Mouse (Mus musculus): ENCODE measurements around the gene Rasgef1b. TPM values are rescaled to one million over a fixed set of nuclear protein-coding genes. Genes with fewer than 3 reads are reported as not detected.

The Rasgef1b gene
- polyA plus RNA-seq, 1 experiment from 2014 or later, result 31.1 TPM

DNA sequence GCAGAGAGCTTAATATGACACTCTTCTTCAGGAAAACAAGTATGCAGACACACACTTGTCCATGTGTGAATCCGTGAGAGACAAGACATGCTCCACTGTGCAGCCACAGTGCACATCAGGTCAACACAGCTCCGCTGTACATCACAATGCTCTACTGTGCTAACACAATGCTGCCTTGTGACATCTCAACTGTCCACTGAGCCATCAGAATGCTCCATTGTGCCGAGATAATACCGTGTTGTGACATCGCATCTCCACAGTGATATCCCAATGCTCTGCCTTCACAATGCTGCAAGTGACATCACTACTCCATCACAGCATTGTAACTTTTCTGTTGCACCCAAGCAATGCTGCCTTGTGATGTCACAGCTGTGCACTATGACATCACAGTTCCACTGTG lies 334.3 kb downstream of the Rasgef1b start:
- H3K27me3 ChIP-seq (ENCODE audit: control insufficient read depth, insufficient read depth, low read length), result no peaks in the 10 kb centered on the region
- no peak overlapping the region for H3K27ac ChIP-seq (ENCODE audit: low read length)
- no peak for ATAC-seq (replicated peaks; ENCODE audit: extremely low read depth, insufficient read depth, low FRiP score)
- H3K9ac ChIP-seq (ENCODE audit: low read length), result no peak overlapping the region
- 92% methylated on average over 5 of the region's 5 CpGs for WGBS
- no peaks in the 10 kb centered on the region for H3K4me1 ChIP-seq (ENCODE audit: control insufficient read depth, insufficient read depth, low read length)
- no peak overlapping the region for H3K4me3 ChIP-seq (ENCODE audit: low read length)
- H3K9me3 ChIP-seq (replicated peaks; ENCODE audit: control insufficient read depth, low read length), result no peaks in the 10 kb centered on the region
- H3K36me3 ChIP-seq (ENCODE audit: control insufficient read depth, insufficient read depth), result no peaks in the 10 kb centered on the region
- H3K4me2 ChIP-seq (ENCODE audit: low read depth, low read length), result no peak overlapping the region

- Histone ChIP-seq H3K36me3 (ENCODE audit: control insufficient read depth, insufficient read depth) (no peaks in the 10 kb centered on the region), H3K9ac (ENCODE audit: low read length) (no peak overlapping the region), H3K27ac (ENCODE audit: low read length) (no peak overlapping the region), H3K4me1 (ENCODE audit: control insufficient read depth, insufficient read depth, low read length) (peaks cover 5% of the 10 kb centered on the region; the same call in 1 of the 2 replicates), H3K4me2 (ENCODE audit: low read depth, low read length) (no peak overlapping the region), H3K9me3 (replicated peaks; ENCODE audit: control insufficient read depth, low read length) (no peaks in the 10 kb centered on the region), H3K4me3 (ENCODE audit: low read length) (no peak overlapping the region), H3K27me3 (ENCODE audit: control insufficient read depth, insufficient read depth, low read length) (no peaks in the 10 kb centered on the region)
- 63% methylated on average over 3 of the region's 3 CpGs for WGBS
- ATAC-seq (replicated peaks; ENCODE audit: extremely low read depth, insufficient read depth, low FRiP score), result no peak
Observed at GRCm38 (mm10) chr5:99391525-99391924, 337.3 kb downstream of the Rasgef1b start.

DNA sequence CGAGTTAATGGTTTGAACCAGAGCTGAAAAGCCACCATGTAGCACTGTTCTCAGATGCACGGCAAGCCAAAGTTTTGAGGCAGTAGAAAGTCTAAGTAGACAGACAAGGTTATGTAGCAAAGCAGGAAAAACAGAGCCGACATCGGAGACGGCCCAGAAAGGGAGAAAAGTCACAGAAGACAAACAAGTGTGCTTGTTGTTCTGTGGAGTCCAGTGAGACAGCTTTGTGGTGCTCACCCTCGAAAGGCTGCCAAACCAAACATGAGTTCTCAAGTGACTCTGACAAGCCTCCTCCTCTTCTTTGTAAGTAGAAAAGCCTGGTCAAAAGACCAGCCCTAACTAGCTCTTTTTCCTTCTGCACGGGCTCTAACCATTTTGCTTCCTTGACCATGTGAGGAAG lies 338.1 kb downstream of the Rasgef1b start:
- Histone ChIP-seq H3K27ac (ENCODE audit: low read length) (no peak overlapping the region), H3K4me3 (ENCODE audit: low read length) (no peak overlapping the region), H3K9ac (ENCODE audit: low read length) (no peak overlapping the region), H3K27me3 (ENCODE audit: control insufficient read depth, insufficient read depth, low read length) (no peaks in the 10 kb centered on the region), H3K4me2 (ENCODE audit: low read depth, low read length) (no peak overlapping the region), H3K4me1 (ENCODE audit: control insufficient read depth, insufficient read depth, low read length) (peaks cover 5% of the 10 kb centered on the region; the same call in 1 of the 2 replicates), H3K9me3 (replicated peaks; ENCODE audit: control insufficient read depth, low read length) (no peaks in the 10 kb centered on the region), H3K36me3 (ENCODE audit: control insufficient read depth, insufficient read depth) (no peaks in the 10 kb centered on the region)
- 63% methylated on average over 7 of the region's 7 CpGs for whole genome bisulfite sequencing
- no peak for ATAC-seq (replicated peaks; ENCODE audit: extremely low read depth, insufficient read depth, low FRiP score)

DNA sequence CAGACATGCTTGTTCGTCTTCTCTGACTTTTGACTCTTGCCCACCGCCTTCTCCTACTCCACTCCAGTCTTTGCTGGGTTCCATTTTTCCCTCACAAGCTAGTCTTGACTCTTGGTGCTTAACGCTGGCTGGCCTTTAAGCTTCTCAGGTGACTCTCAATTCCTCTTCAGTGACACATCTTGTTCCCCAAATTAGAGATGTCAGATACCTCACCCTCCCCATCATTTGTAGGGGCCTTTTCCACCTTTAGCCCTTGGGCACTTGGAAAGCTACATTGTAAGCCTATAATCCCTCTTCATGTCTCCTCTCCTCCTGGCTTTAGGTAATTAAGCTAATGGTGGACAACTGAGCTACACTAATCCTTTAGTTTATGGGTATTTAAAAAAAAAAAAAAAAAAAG lies 338.6 kb downstream of the Rasgef1b start:
- H3K4me1 ChIP-seq (ENCODE audit: control insufficient read depth, insufficient read depth, low read length), result peaks cover 5% of the 10 kb centered on the region; the same call in 1 of the 2 replicates
- 88% methylated on average over 3 of the region's 3 CpGs for WGBS
- no peaks in the 10 kb centered on the region for H3K9me3 ChIP-seq (replicated peaks; ENCODE audit: control insufficient read depth, low read length)
- no peak overlapping the region for H3K27ac ChIP-seq (ENCODE audit: low read length)
- ATAC-seq (replicated peaks; ENCODE audit: extremely low read depth, insufficient read depth, low FRiP score), result no peak
- H3K9ac ChIP-seq (ENCODE audit: low read length), result no peak overlapping the region
- H3K4me3 ChIP-seq (ENCODE audit: low read length), result no peak overlapping the region
- no peaks in the 10 kb centered on the region for H3K36me3 ChIP-seq (ENCODE audit: control insufficient read depth, insufficient read depth)
- H3K27me3 ChIP-seq (ENCODE audit: control insufficient read depth, insufficient read depth, low read length), result no peaks in the 10 kb centered on the region
- H3K4me2 ChIP-seq (ENCODE audit: low read depth, low read length), result no peak overlapping the region

- H3K4me2 ChIP-seq (ENCODE audit: low read depth, low read length), result no peak overlapping the region
- H3K36me3 ChIP-seq (ENCODE audit: control insufficient read depth, insufficient read depth), result no peaks in the 10 kb centered on the region
- WGBS, result 84% methylated on average over 10 of the region's 10 CpGs
- H3K4me3 ChIP-seq (ENCODE audit: low read length), result no peak overlapping the region
- no peak overlapping the region for H3K9ac ChIP-seq (ENCODE audit: low read length)
- H3K4me1 ChIP-seq (ENCODE audit: control insufficient read depth, insufficient read depth, low read length), result peaks cover 5% of the 10 kb centered on the region; the same call in 1 of the 2 replicates
- ATAC-seq (replicated peaks; ENCODE audit: extremely low read depth, insufficient read depth, low FRiP score), result no peak
- H3K27ac ChIP-seq (ENCODE audit: low read length), result 0 out of 2 replicates have a peak overlapping the region, but pooled peaks have one; percentile 32
- H3K27me3 ChIP-seq (ENCODE audit: control insufficient read depth, insufficient read depth, low read length), result no peaks in the 10 kb centered on the region
- H3K9me3 ChIP-seq (replicated peaks; ENCODE audit: control insufficient read depth, low read length), result no peaks in the 10 kb centered on the region
Observed at GRCm38 (mm10) chr5:99388585-99389250, 340.1 kb downstream of the Rasgef1b start.

DNA sequence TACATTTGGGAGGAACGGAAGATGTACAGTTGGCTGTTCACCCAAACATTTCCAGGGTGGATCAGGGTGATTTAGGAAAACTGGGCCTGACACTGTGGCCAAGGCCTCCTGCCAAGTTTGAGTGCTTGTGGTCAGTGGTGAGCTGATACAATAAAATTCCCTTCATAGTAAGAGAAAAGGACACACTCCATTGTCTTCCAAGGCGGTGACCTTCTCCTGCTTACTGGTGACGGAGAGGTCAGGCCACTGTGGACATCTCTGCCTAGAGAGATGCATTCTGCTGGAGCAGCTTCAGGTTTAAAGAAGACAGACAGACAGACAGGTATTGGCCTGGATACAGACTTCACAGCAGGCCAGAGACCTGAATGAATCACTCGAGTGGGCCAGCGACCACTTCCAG lies 340.7 kb downstream of the Rasgef1b start:
- ATAC-seq (replicated peaks; ENCODE audit: extremely low read depth, insufficient read depth, low FRiP score), result no peak
- no peaks in the 10 kb centered on the region for H3K36me3 ChIP-seq (ENCODE audit: control insufficient read depth, insufficient read depth)
- H3K4me2 ChIP-seq (ENCODE audit: low read depth, low read length), result no peak overlapping the region
- H3K9ac ChIP-seq (ENCODE audit: low read length), result no peak overlapping the region
- peak overlapping the region; percentile 32; the same call in 1 of the 2 replicates for H3K27ac ChIP-seq (ENCODE audit: low read length)
- WGBS, result 69% methylated on average over 5 of the region's 5 CpGs
- no peaks in the 10 kb centered on the region for H3K9me3 ChIP-seq (replicated peaks; ENCODE audit: control insufficient read depth, low read length)
- H3K27me3 ChIP-seq (ENCODE audit: control insufficient read depth, insufficient read depth, low read length), result no peaks in the 10 kb centered on the region
- no peak overlapping the region for H3K4me3 ChIP-seq (ENCODE audit: low read length)
- peaks cover 5% of the 10 kb centered on the region; the same call in 1 of the 2 replicates for H3K4me1 ChIP-seq (ENCODE audit: control insufficient read depth, insufficient read depth, low read length)

DNA sequence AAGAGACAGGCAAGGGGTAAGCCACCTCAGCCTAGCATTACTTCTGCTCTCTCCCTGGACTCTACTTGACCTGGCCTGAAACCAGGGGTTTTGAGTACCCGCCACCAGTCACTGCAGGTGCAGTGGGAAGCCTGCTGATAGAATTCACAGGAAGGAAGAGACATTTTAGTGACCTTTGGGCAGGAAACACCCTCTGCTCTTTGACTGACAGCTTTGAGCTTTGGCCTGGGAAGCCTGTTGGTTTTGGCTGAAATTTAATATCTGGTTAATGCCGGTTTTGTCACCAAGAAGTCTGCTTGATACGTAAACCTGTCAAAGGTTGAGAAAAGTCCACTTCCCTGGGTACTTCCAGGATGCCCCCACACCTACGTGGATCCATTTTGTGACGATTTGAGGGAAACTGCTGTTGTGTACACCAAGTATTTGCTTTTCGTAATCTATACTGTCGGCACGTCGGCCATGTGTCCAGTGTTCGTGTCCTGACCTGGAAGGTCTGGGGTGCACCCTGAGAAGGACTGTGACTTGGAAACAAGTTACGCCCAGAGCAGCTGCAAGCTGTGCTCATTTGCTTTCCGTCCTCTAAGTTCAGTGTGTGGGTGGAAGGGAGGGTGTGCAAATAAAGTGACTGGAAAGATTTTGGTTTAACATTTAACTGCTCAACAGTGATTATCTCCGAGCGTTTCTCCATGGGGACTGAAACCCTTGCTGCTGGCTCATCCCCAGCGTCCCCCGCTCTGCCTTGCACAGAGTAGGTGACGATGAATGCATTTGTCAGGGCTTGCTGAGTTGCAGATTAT lies 341.5 kb downstream of the Rasgef1b start:
- H3K4me2 ChIP-seq (ENCODE audit: low read depth, low read length), result no peak overlapping the region
- H3K9me3 ChIP-seq (replicated peaks; ENCODE audit: control insufficient read depth, low read length), result no peaks in the 10 kb centered on the region
- no peaks in the 10 kb centered on the region for H3K27me3 ChIP-seq (ENCODE audit: control insufficient read depth, insufficient read depth, low read length)
- no peaks in the 10 kb centered on the region for H3K36me3 ChIP-seq (ENCODE audit: control insufficient read depth, insufficient read depth)
- H3K9ac ChIP-seq (ENCODE audit: low read length), result no peak overlapping the region
- H3K4me3 ChIP-seq (ENCODE audit: low read length), result no peak overlapping the region
- H3K4me1 ChIP-seq (ENCODE audit: control insufficient read depth, insufficient read depth, low read length), result peaks cover 5% of the 10 kb centered on the region; the same call in 1 of the 2 replicates
- peak; percentile 77 for ATAC-seq (replicated peaks; ENCODE audit: extremely low read depth, insufficient read depth, low FRiP score)
- whole genome bisulfite sequencing, result 58% methylated on average over 17 of the region's 17 CpGs
- peak overlapping the region; percentile 2; the same call in 1 of the 2 replicates for H3K27ac ChIP-seq (ENCODE audit: low read length)

- no peaks in the 10 kb centered on the region for H3K9me3 ChIP-seq (replicated peaks; ENCODE audit: control insufficient read depth, low read length)
- ATAC-seq (replicated peaks; ENCODE audit: extremely low read depth, insufficient read depth, low FRiP score), result no peak
- H3K9ac ChIP-seq (ENCODE audit: low read length), result no peak overlapping the region
- H3K4me3 ChIP-seq (ENCODE audit: low read length), result no peak overlapping the region
- no peaks in the 10 kb centered on the region for H3K27me3 ChIP-seq (ENCODE audit: control insufficient read depth, insufficient read depth, low read length)
- WGBS, result 66% methylated on average over 14 of the region's 14 CpGs
- no peaks in the 10 kb centered on the region for H3K36me3 ChIP-seq (ENCODE audit: control insufficient read depth, insufficient read depth)
- H3K4me1 ChIP-seq (ENCODE audit: control insufficient read depth, insufficient read depth, low read length), result peaks cover 5% of the 10 kb centered on the region; the same call in 1 of the 2 replicates
- no peak overlapping the region for H3K27ac ChIP-seq (ENCODE audit: low read length)
- H3K4me2 ChIP-seq (ENCODE audit: low read depth, low read length), result no peak overlapping the region
Observed at GRCm38 (mm10) chr5:99386246-99386845, 342.5 kb downstream of the Rasgef1b start.

DNA sequence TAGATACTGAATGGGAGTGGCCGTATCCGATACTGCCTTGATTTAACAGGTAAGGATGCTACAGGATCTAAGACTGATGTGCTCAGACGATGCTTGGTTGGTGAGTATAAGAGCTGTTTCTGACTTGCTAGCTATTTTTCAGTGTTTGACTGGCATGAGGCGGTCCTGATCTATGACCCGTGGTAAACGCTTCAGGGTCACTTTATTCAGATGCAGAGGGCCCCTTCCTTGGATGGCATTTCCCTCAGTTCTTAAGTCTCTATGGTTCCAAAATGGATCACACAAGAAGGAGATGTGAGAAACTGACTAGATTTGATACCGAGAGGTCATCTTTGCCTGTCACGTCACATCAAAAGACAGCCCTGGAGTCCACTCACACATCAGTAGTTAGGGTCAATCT lies 343.1 kb downstream of the Rasgef1b start:
- Histone ChIP-seq H3K27ac (ENCODE audit: low read length) (no peak overlapping the region), H3K27me3 (ENCODE audit: control insufficient read depth, insufficient read depth, low read length) (no peaks in the 10 kb centered on the region), H3K4me2 (ENCODE audit: low read depth, low read length) (no peak overlapping the region), H3K4me1 (ENCODE audit: control insufficient read depth, insufficient read depth, low read length) (peaks cover 7% of the 10 kb centered on the region; the same call in 1 of the 2 replicates), H3K36me3 (ENCODE audit: control insufficient read depth, insufficient read depth) (no peaks in the 10 kb centered on the region), H3K9me3 (replicated peaks; ENCODE audit: control insufficient read depth, low read length) (no peaks in the 10 kb centered on the region), H3K4me3 (ENCODE audit: low read length) (no peak overlapping the region), H3K9ac (ENCODE audit: low read length) (no peak overlapping the region)
- WGBS, result 84% methylated on average over 8 of the region's 8 CpGs
- ATAC-seq (replicated peaks; ENCODE audit: extremely low read depth, insufficient read depth, low FRiP score), result no peak

Data from heart, embryonic 16.5 days (tissue).